Mouse (Mus musculus) spleen, adult 2 months (tissue): ENCODE data around the gene Lrrk1.

Experiments
- CTCF ChIP-seq: fragments of 200-500 bp; IDR thresholded peaks from 2 replicates; pipeline ENCODE4 v1.5.1; 2011; ENCODE audit warnings: mild to moderate bottlenecking, inconsistent platforms; ENCODE audit not compliant: insufficient read depth, insufficient read length, insufficient replicate concordance; ENCODE audit errors: extremely low read depth
- POLR2A ChIP-seq: fragments of 200-500 bp; IDR thresholded peaks from 2 replicates; pipeline ENCODE4 v1.6.1; 2011; ENCODE audit warnings: low read depth, low read length, inconsistent platforms

DNA sequence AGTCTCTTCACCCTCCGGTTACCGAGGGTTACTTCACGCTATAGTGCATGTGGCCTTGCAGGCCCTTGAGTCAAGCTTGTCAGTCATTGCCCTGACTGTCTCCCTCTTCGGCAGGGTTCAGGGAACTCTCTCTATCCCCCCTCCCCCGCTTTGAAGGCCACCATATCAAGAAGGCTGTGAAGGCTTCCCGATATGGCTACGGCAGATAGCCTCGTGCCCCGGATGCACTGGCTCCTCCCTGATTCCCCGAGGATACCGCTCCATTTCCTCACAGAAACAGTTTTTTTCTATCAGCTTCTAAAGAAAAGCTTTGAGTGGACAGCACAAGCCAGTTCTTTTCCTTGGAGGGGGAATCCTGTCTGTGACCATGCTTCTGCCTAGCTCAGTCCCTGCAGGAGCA is 17.4 kb upstream of the Lrrk1 start:
- no peak for TF ChIP-seq POLR2A
- TF ChIP-seq CTCF: no peak
